Mouse (Mus musculus) neural tube, embryonic 12.5 days (tissue): ENCODE measurements around the gene Ip6k3. TPM values are rescaled to one million over a fixed set of nuclear protein-coding genes. Genes with fewer than 3 reads are reported as not detected.

Source experiments
- ATAC-seq: fragments of 200-750 bp; cut with Nextera tagmentation; 2 replicates; pipeline ENCODE4 v1.8.0; 2017; ENCODE audit warnings: low read depth, mild to moderate bottlenecking, moderate TSS enrichment, moderate library complexity; ENCODE audit not compliant: low FRiP score
- H3K27ac ChIP-seq: fragments of 300-500 bp; sonication (generic); 2 replicates; pipeline ENCODE4 v1.5.1; 2016
- H3K27me3 ChIP-seq: fragments of 300-500 bp; sonication (generic); replicated peaks from 2 replicates; pipeline ENCODE4 v1.6.1; 2016; ENCODE audit warnings: mild to moderate bottlenecking
- H3K36me3 ChIP-seq: fragments of 300-500 bp; sonication (generic); 2 replicates; pipeline ENCODE4 v1.6.1; 2016; ENCODE audit warnings: mild to moderate bottlenecking
- H3K4me1 ChIP-seq: fragments of 300-500 bp; sonication (generic); 2 replicates; pipeline ENCODE4 v1.6.1; 2016
- H3K4me2 ChIP-seq: fragments of 300-500 bp; sonication (generic); replicated peaks from 2 replicates; pipeline ENCODE4 v1.6.1; 2016; ENCODE audit warnings: mild to moderate bottlenecking
- H3K4me3 ChIP-seq: fragments of 300-500 bp; sonication (generic); 2 replicates; pipeline ENCODE4 v1.5.1; 2016
- H3K9ac ChIP-seq: fragments of 300-500 bp; sonication (generic); 2 replicates; pipeline ENCODE4 v1.6.1; 2016; ENCODE audit warnings: mild to moderate bottlenecking
- H3K9me3 ChIP-seq: fragments of 300-500 bp; sonication (generic); 2 replicates; pipeline ENCODE4 v1.6.1; 2016; ENCODE audit warnings: mild to moderate bottlenecking
- WGBS: fragments of 180-500 bp; shearing (Covaris S2); methylation state at CpG from one replicate; pipeline ENCODE4 v1.1.7; 2016; 5-methylcytosine and 5-hydroxymethylcytosine counted together
- polyA plus RNA-seq: library from polyadenylated mRNA; unstranded; fragments of >200 nt; fragmentation: Nextera tagmentation; extraction: Ambion mirVana; gene quantifications from 2 replicates; pipeline ENCODE4 v1.2.1, GENCODE M21; 2016

The Ip6k3 gene
- polyA plus RNA-seq, 1 experiment from 2014 or later: 0.18 TPM

DNA sequence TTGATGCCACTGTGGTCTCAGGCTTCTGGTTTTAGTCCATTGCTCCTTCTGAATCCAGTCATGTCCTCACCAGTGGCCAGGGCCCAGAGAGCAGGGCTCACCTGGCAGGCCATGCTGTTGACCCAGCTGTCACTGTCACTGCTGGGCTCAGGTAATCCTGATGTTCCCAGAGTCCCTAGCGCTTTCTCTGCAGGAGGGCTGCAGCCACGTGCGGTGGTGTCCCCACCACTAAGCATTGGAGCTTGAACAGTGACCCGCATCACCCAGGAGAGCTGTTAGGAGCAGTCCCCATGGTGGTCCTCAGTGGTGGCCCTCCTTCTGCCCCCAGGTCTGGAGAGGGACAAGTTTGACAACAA, 48.1 kb downstream of the Ip6k3 start:
- ATAC-seq: no peak
- peaks cover 26% of the 10 kb centered on the region for H3K36me3 ChIP-seq
- H3K27me3 ChIP-seq: no peaks in the 10 kb centered on the region; the same call in 1 of the 2 replicates
- 77% methylated on average over 4 of the region's 4 CpGs for WGBS
- H3K4me1 ChIP-seq: peaks cover 20% of the 10 kb centered on the region
- no peak overlapping the region for H3K27ac ChIP-seq
- H3K4me2 ChIP-seq: no peak overlapping the region
- H3K9ac ChIP-seq: no peak overlapping the region
- 0 out of 2 replicates have a peak, but pooled peaks cover 4% of the 10 kb centered on the region for H3K9me3 ChIP-seq
- no peak overlapping the region for H3K4me3 ChIP-seq

DNA sequence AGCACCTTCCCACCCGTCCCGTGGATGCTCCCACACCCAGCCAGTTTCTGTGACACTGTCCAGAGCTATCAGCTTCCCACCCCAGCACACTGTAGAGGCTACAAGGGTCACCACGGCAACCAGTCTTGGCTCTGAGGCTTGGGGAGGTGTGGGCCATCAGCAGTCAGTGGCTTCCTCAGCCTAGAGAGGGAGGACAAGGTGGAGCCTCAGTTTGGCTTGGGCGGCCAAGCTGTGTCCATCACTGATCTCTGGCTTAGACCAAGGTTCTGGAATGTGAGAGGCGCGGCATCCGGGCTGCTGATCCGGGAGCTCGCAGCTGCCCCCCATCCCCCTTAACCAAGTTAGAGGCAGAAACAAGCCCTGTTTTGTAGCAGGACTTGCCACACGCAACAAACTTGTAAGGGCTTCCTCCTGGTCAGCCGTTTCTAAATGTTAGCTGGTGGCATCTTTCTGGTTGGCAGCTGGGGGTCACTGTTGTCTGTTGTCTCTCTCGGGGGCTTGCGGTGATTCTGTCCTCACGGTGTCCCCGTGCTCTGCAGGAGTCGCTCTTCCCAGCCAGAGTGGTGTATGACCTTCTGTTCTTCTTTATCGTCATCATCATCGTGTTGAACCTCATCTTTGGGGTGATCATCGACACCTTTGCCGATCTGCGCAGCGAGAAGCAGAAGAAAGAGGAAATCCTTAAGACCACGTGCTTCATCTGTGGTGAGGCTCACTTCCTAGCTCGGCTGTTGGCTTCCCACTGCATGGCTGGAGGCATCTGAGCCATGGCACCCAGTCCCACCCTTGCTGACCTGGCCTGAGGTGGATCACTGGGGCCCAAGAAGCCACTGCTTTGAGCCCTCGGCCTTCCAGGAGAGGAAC, 48.7 kb downstream of the Ip6k3 start:
- Histone ChIP-seq H3K4me2 (no peak overlapping the region), H3K9me3 (0 out of 2 replicates have a peak, but pooled peaks cover 4% of the 10 kb centered on the region), H3K4me3 (no peak overlapping the region), H3K27me3 (no peaks in the 10 kb centered on the region; the same call in 1 of the 2 replicates), H3K9ac (no peak overlapping the region), H3K4me1 (peaks cover 19% of the 10 kb centered on the region), H3K27ac (no peak overlapping the region), H3K36me3 (peaks cover 24% of the 10 kb centered on the region)
- 90% methylated on average over 25 of the region's 25 CpGs for WGBS
- ATAC-seq: no peak

DNA sequence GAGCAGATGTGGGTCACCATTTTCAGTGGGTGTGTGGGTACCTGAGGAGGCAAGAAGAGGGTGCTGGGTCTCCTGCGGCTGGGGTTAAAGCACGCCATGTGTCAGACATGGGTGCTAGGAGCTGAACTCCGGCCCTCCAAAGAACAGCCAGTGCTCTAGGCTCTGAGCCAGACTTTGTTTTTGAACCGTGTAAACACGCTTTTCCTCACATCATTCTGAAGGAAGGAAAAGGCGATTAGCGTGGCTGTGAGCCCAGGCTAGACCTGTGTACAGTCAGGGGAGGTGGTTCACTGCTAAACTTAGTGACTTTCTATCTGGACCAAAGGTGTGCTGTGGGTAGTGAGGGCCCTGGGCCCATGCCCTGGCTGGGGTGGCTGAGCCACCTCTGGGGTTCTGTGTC, 57.5 kb downstream of the Ip6k3 start:
- Histone ChIP-seq H3K4me3 (no peak overlapping the region), H3K27ac (no peak overlapping the region), H3K4me1 (no peaks in the 10 kb centered on the region), H3K27me3 (no peaks in the 10 kb centered on the region), H3K4me2 (no peak overlapping the region), H3K9ac (no peak overlapping the region), H3K36me3 (no peaks in the 10 kb centered on the region), H3K9me3 (no peaks in the 10 kb centered on the region)
- WGBS: 91% methylated on average over 7 of the region's 7 CpGs
- no peak for ATAC-seq

DNA sequence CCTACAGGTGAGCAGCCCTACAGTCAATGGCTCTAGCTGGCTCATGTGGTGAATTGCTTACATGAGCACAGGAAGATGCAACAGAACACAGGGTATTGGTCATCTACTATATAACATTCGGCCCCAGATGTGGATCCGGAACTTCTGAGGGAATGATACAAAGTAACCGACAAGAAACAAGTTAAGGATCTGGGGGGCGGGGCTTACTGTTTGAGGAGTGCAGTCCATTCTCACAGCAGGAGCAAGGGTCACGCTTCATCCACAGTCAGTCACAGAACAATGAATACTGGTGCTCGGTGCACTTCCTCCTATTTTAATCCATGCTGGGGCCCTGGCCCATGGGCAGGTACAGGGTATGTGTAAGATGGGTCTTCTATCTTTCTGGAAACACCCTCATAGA, 59.7 kb downstream of the Ip6k3 start:
- Histone ChIP-seq H3K27ac (no peak overlapping the region), H3K9ac (no peak overlapping the region)
- 74% methylated on average over 6 of the region's 6 CpGs for WGBS

DNA sequence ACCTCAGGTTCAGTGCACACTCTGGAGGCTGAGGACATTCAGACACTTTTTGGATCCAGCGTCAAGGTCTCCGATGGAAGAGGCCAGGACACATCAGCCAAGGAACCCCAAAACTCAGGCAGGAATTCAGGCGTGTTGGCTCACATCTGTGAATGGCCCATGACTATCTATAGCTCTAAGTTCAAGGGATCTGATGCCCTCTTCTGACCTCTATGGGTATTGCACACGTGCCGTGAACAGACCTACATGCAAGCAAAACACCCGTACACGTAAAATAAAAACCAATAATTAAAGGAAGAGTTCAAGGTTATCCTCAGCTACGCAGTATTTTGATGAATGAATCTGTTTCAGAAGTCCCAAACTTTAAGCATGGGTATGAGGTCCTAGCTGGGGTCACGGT, 60.9 kb downstream of the Ip6k3 start:
- H3K27me3 ChIP-seq: no peaks in the 10 kb centered on the region
- WGBS: 87% methylated on average over 9 of the region's 9 CpGs
- H3K9me3 ChIP-seq: no peaks in the 10 kb centered on the region
- ATAC-seq: no peak
- no peak overlapping the region for H3K9ac ChIP-seq
- H3K27ac ChIP-seq: no peak overlapping the region
- H3K4me3 ChIP-seq: no peak overlapping the region
- no peaks in the 10 kb centered on the region for H3K36me3 ChIP-seq
- H3K4me1 ChIP-seq: no peaks in the 10 kb centered on the region
- no peak overlapping the region for H3K4me2 ChIP-seq

More for the DNA sequence above, 59.7 kb downstream of the Ip6k3 start:
- Histone ChIP-seq H3K36me3 (no peaks in the 10 kb centered on the region), H3K4me3 (no peak overlapping the region), H3K27me3 (no peaks in the 10 kb centered on the region), H3K4me1 (no peaks in the 10 kb centered on the region), H3K9me3 (no peaks in the 10 kb centered on the region), H3K4me2 (no peak overlapping the region)
- no peak for ATAC-seq

DNA sequence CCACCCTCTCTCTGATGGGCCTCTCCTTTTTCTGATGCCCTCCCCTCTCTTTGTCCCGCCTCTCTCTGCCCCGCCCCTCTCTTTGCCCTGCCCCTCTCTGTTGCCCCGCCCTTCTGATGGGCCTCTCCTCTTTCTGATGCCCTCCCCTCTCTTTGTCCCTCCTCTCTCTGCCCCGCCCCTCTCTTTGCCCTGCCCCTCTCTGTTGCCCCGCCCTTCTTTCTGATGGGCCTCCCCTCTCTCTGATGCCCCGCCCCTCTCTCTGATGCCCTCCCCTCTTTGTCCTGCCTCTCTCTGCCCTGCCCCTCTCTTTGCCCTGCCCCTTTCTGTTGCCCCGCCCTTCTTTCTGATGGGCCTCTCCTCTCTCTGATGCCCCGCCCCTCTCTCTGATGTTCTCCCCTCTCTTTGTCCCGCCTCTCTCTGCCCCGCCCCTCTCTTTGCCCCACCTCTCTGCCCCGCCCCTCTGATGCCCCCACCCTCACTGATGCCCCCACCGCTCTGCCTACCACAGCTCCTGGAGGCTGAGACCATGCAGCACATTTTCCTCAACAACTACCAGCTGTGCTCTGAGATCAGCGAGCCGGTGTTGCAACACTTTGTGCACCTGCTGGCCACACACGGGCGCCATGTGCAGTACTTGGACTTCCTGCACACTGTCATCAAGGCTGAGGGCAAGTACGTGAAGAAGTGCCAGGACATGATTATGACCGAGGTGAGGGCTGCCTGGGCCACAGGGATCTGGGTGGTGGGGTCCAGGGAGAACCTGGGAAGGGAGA, 61.7 kb downstream of the Ip6k3 start:
- Histone ChIP-seq H3K9me3 (no peaks in the 10 kb centered on the region), H3K36me3 (no peaks in the 10 kb centered on the region), H3K4me2 (no peak overlapping the region), H3K4me3 (no peak overlapping the region), H3K27ac (no peak overlapping the region), H3K27me3 (no peaks in the 10 kb centered on the region), H3K9ac (no peak overlapping the region), H3K4me1 (no peaks in the 10 kb centered on the region)
- no peak for ATAC-seq
- WGBS: 68% methylated on average over 14 of the region's 18 CpGs

DNA sequence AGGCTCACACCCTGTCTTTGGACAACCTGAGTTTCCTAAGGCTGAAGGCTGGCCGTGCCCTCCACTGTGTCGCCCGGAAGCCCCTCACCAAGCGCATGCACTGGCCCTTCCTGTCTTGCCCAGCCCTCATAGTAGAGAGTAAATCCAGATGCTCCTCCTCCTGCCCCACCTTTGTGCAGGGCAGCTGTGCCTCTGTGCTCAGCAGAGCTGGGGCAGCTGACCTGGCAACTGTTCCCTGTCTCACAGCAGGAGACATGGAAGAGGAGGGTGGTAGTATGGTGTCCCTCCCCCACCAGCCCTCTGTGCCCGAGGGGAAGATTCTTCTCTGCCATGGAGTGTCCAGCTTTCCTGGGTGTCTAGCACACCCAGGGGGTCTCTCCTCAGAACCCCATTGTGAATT, 65.9 kb downstream of the Ip6k3 start:
- ATAC-seq: no peak
- H3K36me3 ChIP-seq: no peaks in the 10 kb centered on the region
- H3K4me1 ChIP-seq: no peaks in the 10 kb centered on the region
- no peak overlapping the region for H3K4me3 ChIP-seq
- no peaks in the 10 kb centered on the region for H3K9me3 ChIP-seq
- H3K9ac ChIP-seq: no peak overlapping the region
- H3K4me2 ChIP-seq: no peak overlapping the region
- WGBS: 81% methylated on average over 5 of the region's 5 CpGs
- H3K27me3 ChIP-seq: no peaks in the 10 kb centered on the region
- H3K27ac ChIP-seq: no peak overlapping the region

DNA sequence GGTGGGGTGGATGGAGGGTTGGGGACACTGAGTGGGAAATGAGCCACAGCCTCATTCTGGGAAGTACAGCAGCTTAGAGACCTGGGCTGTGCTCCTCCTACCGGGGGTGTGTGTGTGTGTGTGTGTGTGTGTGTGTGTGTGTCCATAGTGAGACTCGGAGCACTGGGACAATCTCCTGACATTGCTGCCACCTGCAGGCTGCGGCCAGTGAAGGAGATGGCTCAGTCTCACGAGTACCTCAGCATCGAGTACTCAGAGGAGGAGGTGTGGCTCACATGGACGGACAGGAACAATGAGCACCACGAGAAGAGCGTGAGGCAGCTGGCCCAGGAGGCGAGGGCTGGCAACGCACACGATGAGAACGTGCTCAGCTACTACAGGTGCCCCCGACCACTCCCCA, 71.9 kb downstream of the Ip6k3 start:
- WGBS: 37% methylated on average over 13 of the region's 13 CpGs
- H3K36me3 ChIP-seq: no peaks in the 10 kb centered on the region
- no peak overlapping the region for H3K9ac ChIP-seq
- no peaks in the 10 kb centered on the region for H3K4me1 ChIP-seq
- no peaks in the 10 kb centered on the region for H3K27me3 ChIP-seq
- no peak for ATAC-seq
- H3K4me3 ChIP-seq: no peak overlapping the region
- H3K4me2 ChIP-seq: no peak overlapping the region
- no peak overlapping the region for H3K27ac ChIP-seq
- H3K9me3 ChIP-seq: no peaks in the 10 kb centered on the region

Other genes with a start within 250 kb of the Ip6k3 start
- 14.5 and 15.9 TPM in 2 replicates for gene Phf1, start 234.7 kb downstream of the Ip6k3 start, polyA plus RNA-seq
- gene Cuta, start 228.2 kb downstream of the Ip6k3 start, polyA plus RNA-seq: 151 and 153 TPM in 2 replicates
- gene Syngap1, start 226.5 kb downstream of the Ip6k3 start, polyA plus RNA-seq: 2.6 and 3.5 TPM in 2 replicates
- 17.6 and 19.4 TPM in 2 replicates for gene Zbtb9, start 194.6 kb downstream of the Ip6k3 start, polyA plus RNA-seq
- gene Bak1, start 138.8 kb downstream of the Ip6k3 start, polyA plus RNA-seq: 2.5 and 3.0 TPM in 2 replicates
- gene Itpr3, start 110.5 kb downstream of the Ip6k3 start, polyA plus RNA-seq: 2.2 and 2.4 TPM in 2 replicates
- gene Uqcc2, start 33.9 kb downstream of the Ip6k3 start, polyA plus RNA-seq: 307 and 321 TPM in 2 replicates
- gene Lemd2, start 36.7 kb upstream of the Ip6k3 start, polyA plus RNA-seq: 33.1 and 34.5 TPM in 2 replicates